Mouse (Mus musculus) right cerebral cortex, adult 2 months (tissue): ENCODE measurements at regions not wholly inside any gene's neighbourhood (a gene's known extent, or its start where the extent isn't known, plus 50 kb on each side); places are given as distances from the start of the nearest gene placed in this dataset.

Experiments used
- DNase-seq, 2 experiments: peaks; one replicate each; pipeline ENCODE4 v3.0.0; 2021 to 2022; ENCODE audit warnings: low spot score in 2 of 2

DNA sequence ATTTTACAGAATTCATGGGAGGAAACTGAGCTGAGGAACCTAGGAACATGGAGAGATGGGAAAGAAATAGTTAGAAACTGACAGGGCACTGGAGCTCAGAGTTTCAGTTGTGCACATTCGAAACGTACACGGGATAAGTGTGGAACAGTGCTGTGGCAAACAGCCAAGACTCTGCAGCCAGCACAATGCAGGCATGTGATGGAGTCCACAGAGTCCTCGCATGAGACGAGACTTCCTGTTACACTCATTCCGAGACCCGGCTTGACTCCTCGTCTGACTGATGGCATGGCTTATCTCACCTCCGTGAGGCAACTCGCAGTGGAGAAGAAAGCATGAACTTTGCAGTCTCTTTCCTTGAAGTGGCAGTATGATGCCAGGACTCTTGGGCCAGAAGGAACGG lies 617.0 kb upstream of the 3110018I06Rik start:
- DNase-seq, result no peak

GRCm38 (mm10) chr12:106872966-106873730 lies 615.3 kb upstream of the 3110018I06Rik start:
- no peak for DNase-seq

DNA sequence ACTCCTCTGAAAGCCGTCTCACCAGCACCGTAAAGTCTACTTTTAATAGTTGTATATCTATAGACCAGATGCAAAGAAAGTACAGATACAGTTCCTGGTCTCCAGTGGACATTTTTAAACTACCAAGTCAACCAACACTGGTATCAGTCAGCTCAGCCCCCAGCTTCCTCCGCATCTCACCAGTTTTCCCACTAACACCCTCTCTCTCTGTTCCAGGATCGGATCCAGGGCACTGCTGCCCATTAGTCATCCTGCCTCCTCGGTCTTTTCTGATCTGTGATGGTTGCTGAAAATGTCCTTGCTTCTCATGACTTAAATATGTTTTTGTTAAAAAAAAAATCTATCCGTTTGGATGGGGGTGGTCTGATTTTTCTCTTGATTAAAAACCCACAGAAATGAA lies 598.1 kb upstream of the 3110018I06Rik start:
- peak; percentile 31 to 36 for DNase-seq

- DNase-seq, result no peak
These were observed 594.4 kb upstream of the 3110018I06Rik start for GRCm38 (mm10) chr12:106894061-106894460.

GRCm38 (mm10) chr12:106904202-106904601 lies 584.2 kb upstream of the 3110018I06Rik start:
- no peak for DNase-seq

DNA sequence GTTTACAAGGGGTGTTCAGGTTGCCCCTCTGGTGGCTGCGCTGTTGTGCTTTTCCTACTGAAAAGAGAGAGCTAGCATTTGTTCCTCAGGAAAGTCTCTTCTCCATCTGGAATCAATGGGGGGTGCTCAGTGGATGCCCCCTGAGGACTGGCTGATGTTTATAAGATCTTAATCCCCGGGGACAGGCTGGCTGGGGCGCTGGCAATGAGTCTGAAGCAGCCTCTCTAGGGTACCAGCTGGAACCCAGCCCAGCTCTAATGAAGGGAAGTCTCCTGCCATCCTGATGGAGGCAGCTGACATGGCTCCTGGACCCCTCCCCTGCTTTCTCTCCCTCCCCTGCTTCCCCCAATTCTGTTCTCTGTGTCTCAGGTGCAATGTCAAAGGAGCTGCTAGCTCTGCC lies 575.6 kb upstream of the 3110018I06Rik start:
- no peak for DNase-seq

DNA sequence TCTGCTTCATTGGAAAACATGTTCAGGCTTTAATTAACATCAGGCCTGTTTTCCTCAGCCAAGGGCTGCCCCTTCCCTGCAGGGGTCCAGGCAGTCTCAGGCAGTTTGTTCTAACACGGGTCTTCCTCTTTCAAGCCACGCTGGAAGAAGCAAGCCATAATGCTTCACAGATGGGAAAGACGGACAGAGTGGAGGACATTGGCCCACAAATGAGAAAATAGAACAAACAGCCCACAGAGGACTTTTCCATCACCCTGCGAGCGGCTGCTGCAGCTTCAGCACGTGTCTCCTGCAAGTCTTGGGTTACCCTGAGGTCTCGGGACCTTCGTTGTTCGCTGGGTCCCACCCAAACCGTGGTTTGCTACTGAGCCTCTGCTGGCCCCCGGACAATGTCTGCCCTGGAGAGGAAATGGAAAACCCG lies 565.9 kb upstream of the 3110018I06Rik start:
- no peak for DNase-seq

DNA sequence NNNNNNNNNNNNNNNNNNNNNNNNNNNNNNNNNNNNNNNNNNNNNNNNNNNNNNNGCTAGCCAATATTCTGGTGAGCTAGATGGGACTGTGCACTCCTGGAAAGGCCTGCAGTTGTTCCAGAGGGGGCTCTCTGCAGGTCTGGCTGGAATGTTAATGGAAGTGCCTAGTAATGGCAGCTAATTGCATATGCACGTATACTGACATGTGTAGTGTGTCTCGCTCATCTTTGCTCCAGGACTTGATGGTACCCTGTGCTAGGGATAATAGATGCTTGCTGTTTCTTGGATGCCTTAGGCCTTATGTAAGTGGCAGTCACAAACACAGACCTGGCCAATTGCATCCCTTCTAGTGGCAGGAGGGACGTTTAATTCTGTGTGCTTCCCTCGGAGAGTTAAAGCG lies 560.0 kb upstream of the 3110018I06Rik start:
- no peak for DNase-seq

DNA sequence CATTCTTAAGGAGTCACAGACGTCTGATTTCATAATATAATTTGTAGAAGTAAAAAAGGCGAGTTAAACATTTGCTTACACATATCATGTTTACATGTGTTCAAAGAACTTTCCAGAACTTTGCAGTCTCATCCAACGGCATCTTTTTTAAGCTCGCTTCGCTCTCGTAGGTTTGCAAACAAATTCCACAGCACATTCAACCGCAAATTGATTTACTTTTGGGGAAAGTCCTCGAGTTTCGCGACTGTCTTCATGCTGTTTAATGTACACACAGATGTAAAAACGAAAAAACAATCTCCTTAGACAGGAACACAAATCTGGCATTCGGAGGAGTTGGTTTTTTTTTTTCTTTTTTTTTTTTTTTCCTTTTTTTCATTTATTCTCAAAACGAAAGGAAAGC lies 559.3 kb upstream of the 3110018I06Rik start:
- no peak for DNase-seq

- DNase-seq, result no peak
These were observed 556.8 kb upstream of the 3110018I06Rik start for GRCm38 (mm10) chr12:106931591-106931990.

DNA sequence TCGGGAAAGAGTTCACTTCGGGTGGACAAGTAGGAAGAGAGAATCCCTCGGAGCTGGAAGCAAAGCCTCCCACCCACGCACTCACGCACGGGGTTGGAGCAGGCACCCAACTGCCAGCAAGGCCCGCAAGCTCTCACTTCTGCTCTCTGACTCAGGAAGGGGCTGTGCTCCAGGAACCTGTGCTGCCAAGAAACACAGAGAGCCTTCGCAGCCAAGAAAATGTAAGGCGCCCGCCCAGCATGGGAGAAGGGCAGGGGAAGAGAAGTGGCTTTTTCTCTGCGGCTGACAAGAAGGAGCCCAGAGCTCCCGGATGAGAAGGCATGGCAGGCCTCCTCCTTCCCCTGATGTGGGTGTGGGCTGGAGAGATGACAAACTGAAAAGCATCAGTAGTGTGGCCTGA lies 549.1 kb upstream of the 3110018I06Rik start:
- peak; percentile 64 to 72 for DNase-seq

DNA sequence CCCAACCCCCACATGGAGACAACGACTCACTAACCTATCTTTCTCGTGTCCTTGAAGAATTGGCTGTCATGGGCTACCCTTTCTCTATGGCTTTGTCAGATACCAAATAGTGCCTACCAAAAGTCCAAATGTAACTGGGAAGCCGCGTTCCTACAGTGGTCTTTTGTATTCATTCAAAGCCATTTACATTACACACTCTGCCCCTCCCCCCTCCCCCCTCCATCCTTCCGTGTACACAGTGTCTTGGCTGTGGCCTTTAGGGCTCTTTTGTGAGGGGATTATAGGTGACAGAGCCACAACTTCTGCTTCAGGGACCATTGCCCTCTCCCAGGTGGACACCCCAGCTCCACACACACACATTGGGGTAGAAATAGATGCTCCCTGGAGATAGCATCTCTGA lies 544.6 kb upstream of the 3110018I06Rik start:
- no peak for DNase-seq

- DNase-seq, result no peak
These were observed 535.8 kb upstream of the 3110018I06Rik start for GRCm38 (mm10) chr12:106952621-106953020.

GRCm38 (mm10) chr12:106955778-106956177 lies 532.7 kb upstream of the 3110018I06Rik start:
- DNase-seq, result peak; percentile 73 to 74

GRCm38 (mm10) chr12:106956266-106956665 lies 532.2 kb upstream of the 3110018I06Rik start:
- no peak for DNase-seq

GRCm38 (mm10) chr12:106961991-106962390 lies 526.4 kb upstream of the 3110018I06Rik start:
- DNase-seq, result no peak

- DNase-seq, result no peak
These were observed 524.7 kb upstream of the 3110018I06Rik start for GRCm38 (mm10) chr12:106963762-106964161.

- DNase-seq, result no peak
These were observed 518.6 kb upstream of the 3110018I06Rik start for GRCm38 (mm10) chr12:106969873-106970272.

- DNase-seq, result no peak
These were observed 496.0 kb upstream of the 3110018I06Rik start for GRCm38 (mm10) chr12:106992421-106992820.

DNA sequence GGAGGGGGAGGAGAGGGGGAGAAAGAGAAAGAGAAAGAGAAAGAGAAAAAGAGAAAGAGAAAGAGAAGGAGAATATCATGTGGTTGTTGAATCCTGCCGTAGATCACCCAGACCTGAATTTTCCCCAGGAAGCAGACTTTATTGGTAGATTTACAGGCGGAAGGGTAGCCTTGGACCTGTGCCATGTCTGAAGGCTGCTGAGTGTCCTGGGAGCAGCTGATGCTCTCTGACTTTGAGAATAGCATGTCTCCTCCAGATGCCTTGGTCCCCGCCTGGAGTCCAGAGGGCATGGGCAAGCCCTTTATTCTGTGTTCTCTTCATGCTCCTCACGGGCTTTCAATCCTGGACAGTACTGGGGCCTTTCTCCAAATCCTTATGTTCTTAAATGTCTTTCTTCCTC lies 495.4 kb upstream of the 3110018I06Rik start:
- DNase-seq, result no peak

DNA sequence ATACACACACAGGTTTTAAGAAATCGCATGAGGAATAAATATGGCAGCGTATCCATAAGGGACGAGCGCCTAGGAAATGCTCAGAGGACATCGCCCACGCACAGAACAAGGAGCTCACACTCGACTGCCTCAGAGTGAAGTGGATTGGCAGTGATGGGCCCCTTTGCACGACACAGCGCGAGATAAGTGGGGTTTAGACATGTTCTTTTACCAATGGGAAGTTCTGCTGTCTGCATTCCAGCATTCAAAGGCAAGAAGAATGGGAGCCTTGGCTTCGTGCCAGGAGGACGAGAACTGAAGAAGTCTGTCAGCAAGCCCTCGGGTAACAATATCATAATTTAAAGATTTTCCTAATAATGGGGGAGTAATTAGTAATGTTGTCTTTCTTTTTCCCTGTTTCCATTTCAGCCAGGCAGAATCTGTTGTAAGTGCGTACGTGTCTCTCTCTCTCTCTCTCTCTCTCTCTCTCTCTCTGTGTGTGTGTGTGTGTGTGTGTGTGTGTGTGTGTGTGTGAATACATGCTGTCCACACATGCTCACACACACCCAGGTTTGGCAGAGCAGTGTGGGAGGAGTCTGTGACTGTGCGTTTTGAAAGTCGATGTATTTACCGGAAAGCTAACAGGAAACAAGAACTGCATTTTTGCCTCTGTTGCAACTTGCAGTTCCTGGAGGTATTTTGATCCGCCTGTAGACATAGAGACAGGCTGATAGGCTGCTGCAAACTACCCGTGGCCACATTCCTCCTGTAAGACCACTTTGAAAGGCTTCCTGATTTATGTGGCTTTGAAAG lies 477.2 kb upstream of the 3110018I06Rik start:
- DNase-seq, result peak; percentile 37 to 41

DNA sequence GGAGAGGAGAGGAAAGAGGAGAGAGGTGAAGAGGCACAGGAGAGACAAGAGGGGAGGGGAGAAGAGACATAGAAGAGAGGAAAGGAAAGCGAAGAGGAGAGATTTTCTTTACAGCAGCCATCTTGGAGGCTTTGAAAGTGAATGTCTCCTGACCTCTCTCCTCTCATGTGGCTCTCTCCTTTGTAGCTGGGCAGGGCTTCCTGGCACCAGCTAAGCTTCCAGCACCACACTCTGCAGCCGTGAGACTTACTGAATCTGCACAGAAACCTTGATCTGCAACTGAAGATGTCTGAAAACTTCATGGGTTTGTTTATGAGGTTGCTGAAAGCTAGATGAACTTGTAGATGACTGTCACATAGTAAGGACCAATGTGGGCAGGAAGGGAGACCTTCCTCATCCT lies 471.6 kb upstream of the 3110018I06Rik start:
- DNase-seq, result no peak

GRCm38 (mm10) chr12:107021806-107022205 lies 466.6 kb upstream of the 3110018I06Rik start:
- no peak for DNase-seq
